Mouse (Mus musculus) spleen, adult 2 months (tissue): ENCODE results near the gene Tmem38b.

ENCODE experiments used
- CTCF ChIP-seq: fragments of 200-500 bp; IDR thresholded peaks from 2 replicates; pipeline ENCODE4 v1.5.1; 2011; ENCODE audit warnings: mild to moderate bottlenecking, inconsistent platforms; ENCODE audit not compliant: insufficient read depth, insufficient read length, insufficient replicate concordance; ENCODE audit errors: extremely low read depth
- POLR2A ChIP-seq: fragments of 200-500 bp; IDR thresholded peaks from 2 replicates; pipeline ENCODE4 v1.6.1; 2011; ENCODE audit warnings: low read depth, low read length, inconsistent platforms

- TF ChIP-seq POLR2A = no peak
- TF ChIP-seq CTCF = no peak
Observed at GRCm38 (mm10) chr4:53896150-53896833, 70.4 kb downstream of the Tmem38b start.
